Mouse (Mus musculus) limb, embryonic 11.5 days (tissue): ENCODE measurements around the gene Foxo1. TPM values are rescaled to one million over a fixed set of nuclear protein-coding genes. Genes with fewer than 3 reads are reported as not detected.

Experiments
- ATAC-seq: fragments of 200-750 bp; cut with Nextera tagmentation; 2 replicates; pipeline ENCODE4 v1.8.0; 2017; ENCODE audit warnings: low read depth; ENCODE audit not compliant: insufficient number of reproducible peaks, low FRiP score, low TSS enrichment
- DNase-seq: peaks from one replicate; pipeline ENCODE4 v3.0.0-alpha.2; 2015; ENCODE audit warnings: low spot score
- H3K27ac ChIP-seq: fragments of 300-500 bp; sonication (generic); replicated peaks from 2 replicates; pipeline ENCODE4 v1.5.1; 2014; ENCODE audit warnings: low read depth, mild to moderate bottlenecking, low read length
- H3K27me3 ChIP-seq: fragments of 300-500 bp; sonication (generic); 2 replicates; pipeline ENCODE4 v1.6.1; 2014; ENCODE audit warnings: mild to moderate bottlenecking, low read length, mixed read lengths; ENCODE audit not compliant: control insufficient read depth, insufficient read depth
- H3K36me3 ChIP-seq: fragments of 300-500 bp; sonication (generic); 2 replicates; pipeline ENCODE4 v1.6.1; 2014; ENCODE audit warnings: mild to moderate bottlenecking, low read length, moderate library complexity, mixed read lengths; ENCODE audit not compliant: control insufficient read depth, insufficient read depth
- H3K4me1 ChIP-seq: fragments of 300-500 bp; sonication (generic); 2 replicates; pipeline ENCODE4 v1.6.1; 2014; ENCODE audit warnings: low read length, mixed read lengths; ENCODE audit not compliant: control insufficient read depth, insufficient read depth
- H3K4me2 ChIP-seq: fragments of 300-500 bp; sonication (generic); 2 replicates; pipeline ENCODE4 v1.6.1; 2014; ENCODE audit warnings: low read depth, mild to moderate bottlenecking, moderate library complexity; ENCODE audit not compliant: severe bottlenecking
- H3K4me3 ChIP-seq: fragments of 300-500 bp; sonication (generic); 2 replicates; pipeline ENCODE4 v1.5.1; 2014; ENCODE audit warnings: low read depth, low read length
- H3K9ac ChIP-seq: fragments of 300-500 bp; sonication (generic); 2 replicates; pipeline ENCODE4 v1.6.1; 2014; ENCODE audit warnings: mild to moderate bottlenecking, low read length
- H3K9me3 ChIP-seq: fragments of 300-500 bp; sonication (generic); 2 replicates; pipeline ENCODE4 v1.6.1; 2016; ENCODE audit warnings: low read length; ENCODE audit not compliant: control insufficient read depth
- WGBS: fragments of 180-500 bp; shearing (Covaris S2); extraction: QIAGEN DNeasy Blood & Tissue Kit; methylation state at CpG from one replicate; pipeline ENCODE4 v1.1.7; 2014; 5-methylcytosine and 5-hydroxymethylcytosine counted together
- polyA plus RNA-seq: library from polyadenylated mRNA; unstranded; fragments of >200 nt; fragmentation: Nextera tagmentation; extraction: Ambion mirVana; gene quantifications from 2 replicates; pipeline ENCODE4 v1.2.1, GENCODE M21; 2014

Gene Foxo1
- polyA plus RNA-seq, 1 experiment from 2014 or later, result 5.9 TPM

GRCm38 (mm10) chr3:52262431-52263161 is 5.5 kb upstream of the Foxo1 start:
- Histone ChIP-seq H3K27ac (no peak overlapping the region), H3K27me3 (peaks cover 13% of the 10 kb centered on the region), H3K4me3 (no peak overlapping the region), H3K4me1 (no peaks in the 10 kb centered on the region; the same call in 1 of the 2 replicates), H3K9ac (no peak overlapping the region), H3K9me3 (no peaks in the 10 kb centered on the region), H3K36me3 (no peaks in the 10 kb centered on the region), H3K4me2 (no peak overlapping the region)
- ATAC-seq, result no peak
- peak; percentile 91 for DNase-seq
- 45% methylated on average over 13 of the region's 13 CpGs for whole genome bisulfite sequencing

- Histone ChIP-seq H3K9me3 (no peaks in the 10 kb centered on the region), H3K4me1 (peaks cover 4% of the 10 kb centered on the region; the same call in 1 of the 2 replicates), H3K9ac (no peak overlapping the region), H3K36me3 (no peaks in the 10 kb centered on the region), H3K27ac (no peak overlapping the region), H3K27me3 (peaks cover 13% of the 10 kb centered on the region), H3K4me2 (no peak overlapping the region), H3K4me3 (no peak overlapping the region)
- ATAC-seq (no peak), DNase-seq (no peak)
- WGBS, result 50% methylated on average over 8 of the region's 8 CpGs
These were observed 3.8 kb upstream of the Foxo1 start for GRCm38 (mm10) chr3:52264354-52264753.

GRCm38 (mm10) chr3:52266606-52267160 is 1.5 kb upstream of the Foxo1 start:
- peaks cover 14% of the 10 kb centered on the region for H3K4me1 ChIP-seq
- no peaks in the 10 kb centered on the region for H3K36me3 ChIP-seq
- no peak for DNase-seq
- H3K27ac ChIP-seq, result no peak overlapping the region
- no peak overlapping the region; the same call in 1 of the 2 replicates for H3K4me2 ChIP-seq
- H3K9ac ChIP-seq, result no peak overlapping the region
- peak overlapping the region; percentile 88 for H3K4me3 ChIP-seq
- WGBS, result 9% methylated on average over 17 of the region's 17 CpGs
- H3K27me3 ChIP-seq, result peaks cover 13% of the 10 kb centered on the region
- ATAC-seq, result no peak
- no peaks in the 10 kb centered on the region for H3K9me3 ChIP-seq

GRCm38 (mm10) chr3:52267293-52267651 is 864 bp upstream of the Foxo1 start:
- DNase-seq, result no peak
- Histone ChIP-seq H3K4me3 (peak overlapping the region; percentile 88), H3K4me2 (peak overlapping the region; percentile 98), H3K36me3 (no peaks in the 10 kb centered on the region), H3K27me3 (peaks cover 13% of the 10 kb centered on the region), H3K9ac (peak overlapping the region; percentile 53), H3K27ac (no peak overlapping the region), H3K4me1 (peaks cover 14% of the 10 kb centered on the region), H3K9me3 (no peaks in the 10 kb centered on the region)
- ATAC-seq, result no peak
- under 1% methylated on average over 15 of the region's 15 CpGs for WGBS

GRCm38 (mm10) chr3:52268487-52268736 is 276 bp downstream of the Foxo1 start:
- Histone ChIP-seq H3K9me3 (no peaks in the 10 kb centered on the region), H3K36me3 (no peaks in the 10 kb centered on the region), H3K4me1 (peaks cover 14% of the 10 kb centered on the region), H3K27me3 (peaks cover 13% of the 10 kb centered on the region), H3K9ac (peak overlapping the region; percentile 72), H3K4me3 (peak overlapping the region; percentile 88), H3K4me2 (peak overlapping the region; percentile 98), H3K27ac (peak overlapping the region; percentile 70; the same call in 1 of the 2 replicates)
- DNase-seq (no peak), ATAC-seq (peak; percentile 31; the same call in 1 of the 2 replicates)
- WGBS, result 0% methylated on average over 40 of the region's 40 CpGs

GRCm38 (mm10) chr3:52268737-52269513 is 789 bp downstream of the Foxo1 start:
- peak; percentile 70 for DNase-seq
- peaks cover 13% of the 10 kb centered on the region for H3K27me3 ChIP-seq
- peak overlapping the region; percentile 98 for H3K4me2 ChIP-seq
- H3K27ac ChIP-seq, result peak overlapping the region; percentile 70; the same call in 1 of the 2 replicates
- peak overlapping the region; percentile 72 for H3K9ac ChIP-seq
- H3K4me3 ChIP-seq, result peak overlapping the region; percentile 88
- H3K4me1 ChIP-seq, result peaks cover 14% of the 10 kb centered on the region
- H3K36me3 ChIP-seq, result no peaks in the 10 kb centered on the region
- under 1% methylated on average over 77 of the region's 89 CpGs for WGBS
- no peaks in the 10 kb centered on the region for H3K9me3 ChIP-seq
- ATAC-seq, result peak; percentile 29; the same call in 1 of the 2 replicates

- Histone ChIP-seq H3K9me3 (no peaks in the 10 kb centered on the region), H3K27ac (no peak overlapping the region), H3K4me1 (peaks cover 14% of the 10 kb centered on the region), H3K4me3 (peak overlapping the region; percentile 88), H3K9ac (peak overlapping the region; percentile 72), H3K36me3 (no peaks in the 10 kb centered on the region), H3K27me3 (peaks cover 13% of the 10 kb centered on the region), H3K4me2 (peak overlapping the region; percentile 98)
- 0% methylated on average over 55 of the region's 55 CpGs for WGBS
- DNase-seq (peak; percentile 78), ATAC-seq (0 out of 2 replicates have a peak, but pooled peaks have one; percentile 49)
These were observed 1.6 kb downstream of the Foxo1 start for GRCm38 (mm10) chr3:52269514-52270351.

GRCm38 (mm10) chr3:52270511-52270910 is 2.4 kb downstream of the Foxo1 start:
- Histone ChIP-seq H3K4me3 (peak overlapping the region; percentile 88), H3K9me3 (no peaks in the 10 kb centered on the region), H3K9ac (no peak overlapping the region; the same call in 1 of the 2 replicates), H3K4me1 (peaks cover 14% of the 10 kb centered on the region), H3K4me2 (peak overlapping the region; percentile 98), H3K27me3 (peaks cover 13% of the 10 kb centered on the region), H3K36me3 (no peaks in the 10 kb centered on the region), H3K27ac (no peak overlapping the region)
- DNase-seq (no peak), ATAC-seq (no peak)
- WGBS, result 14% methylated on average over 3 of the region's 3 CpGs
